Mouse (Mus musculus): ENCODE results near the gene Apcs.

Apcs gene

GRCm38 (mm10) chr1:172894777-172895357 lies at the start of gene Apcs:
Gene Apcs, minus strand, starts transcription at chr1:172895041.
- no peak for DNase-seq

- DNase-seq: no peak
These were observed 37.4 kb upstream of the Apcs start for GRCm38 (mm10) chr1:172932197-172932596.

GRCm38 (mm10) chr1:172918450-172918849 lies 23.6 kb upstream of the Apcs start:
- no peak for DNase-seq

GRCm38 (mm10) chr1:172917115-172917514 lies 22.3 kb upstream of the Apcs start:
- no peak for DNase-seq

GRCm38 (mm10) chr1:172903313-172903712 lies 8.5 kb upstream of the Apcs start:
- no peak for DNase-seq

GRCm38 (mm10) chr1:172895435-172895834 lies 594 bp upstream of the Apcs start:
- no peak for DNase-seq

- no peak for DNase-seq
These were observed 18.2 kb downstream of the Apcs start for GRCm38 (mm10) chr1:172876675-172877074.

GRCm38 (mm10) chr1:172875265-172875664 lies 19.6 kb downstream of the Apcs start:
- DNase-seq: no peak

GRCm38 (mm10) chr1:172848171-172848570 lies 46.7 kb downstream of the Apcs start:
- no peak for DNase-seq

GRCm38 (mm10) chr1:172847044-172847761 lies 47.6 kb downstream of the Apcs start:
- DNase-seq: no peak

Measured in B cell, adult 2 months (primary cell).